Mouse (Mus musculus): ENCODE measurements at regions not wholly inside any gene's neighbourhood (a gene's known extent, or its start where the extent isn't known, plus 50 kb on each side); places are given as distances from the start of the nearest gene placed in this dataset.
A peak's percentile ranks its signal among the peaks of the same experiment; 100 is the strongest.
"Not testable (repeated sequence)": the region's sequence is repeated elsewhere in the genome, so short reads cannot be mapped to it uniquely, and the experiment has no call there.

GRCm38 (mm10) chr13:107831221-107831681 lies 213.0 kb upstream of the Smim15 start:
- peak; percentile 97 for DNase-seq

- DNase-seq: no peak
Observed at GRCm38 (mm10) chr13:107830281-107830680, 214.0 kb upstream of the Smim15 start.

- no peak for DNase-seq
Observed at GRCm38 (mm10) chr13:107829861-107830260, 214.4 kb upstream of the Smim15 start.

GRCm38 (mm10) chr13:107825636-107826035 lies 218.6 kb upstream of the Smim15 start:
- DNase-seq: no peak

GRCm38 (mm10) chr13:107823342-107823741 lies 220.9 kb upstream of the Smim15 start:
- DNase-seq: no peak

- no peak for DNase-seq
Observed at GRCm38 (mm10) chr13:107822198-107822597, 222.0 kb upstream of the Smim15 start.

GRCm38 (mm10) chr13:107813562-107814161 lies 230.6 kb upstream of the Smim15 start:
- no peak for DNase-seq

GRCm38 (mm10) chr13:107812014-107812413 lies 232.2 kb upstream of the Smim15 start:
- DNase-seq: no peak

GRCm38 (mm10) chr13:107810802-107811192 lies 233.4 kb upstream of the Smim15 start:
- no peak for DNase-seq

GRCm38 (mm10) chr13:107810060-107810801 lies 234.0 kb upstream of the Smim15 start:
- no peak for DNase-seq

- DNase-seq: no peak
Observed at GRCm38 (mm10) chr13:107808961-107809360, 235.3 kb upstream of the Smim15 start.

- no peak for DNase-seq
Observed at GRCm38 (mm10) chr13:107804418-107804817, 239.8 kb upstream of the Smim15 start.

GRCm38 (mm10) chr13:107799199-107799945 lies 244.9 kb upstream of the Smim15 start:
- no peak for DNase-seq

GRCm38 (mm10) chr13:107798144-107798543 lies 246.1 kb upstream of the Smim15 start:
- no peak for DNase-seq

GRCm38 (mm10) chr13:107795516-107795915 lies 248.7 kb upstream of the Smim15 start:
- DNase-seq: no peak

GRCm38 (mm10) chr13:107791770-107792169 lies 252.5 kb upstream of the Smim15 start:
- DNase-seq: no peak

GRCm38 (mm10) chr13:107784971-107785370 lies 259.3 kb upstream of the Smim15 start:
- DNase-seq: no peak

GRCm38 (mm10) chr13:107781741-107782140 lies 262.5 kb upstream of the Smim15 start:
- DNase-seq: no peak

GRCm38 (mm10) chr13:107781221-107781620 lies 263.0 kb upstream of the Smim15 start:
- DNase-seq: no peak

- DNase-seq: no peak
Observed at GRCm38 (mm10) chr13:107779591-107779990, 264.7 kb upstream of the Smim15 start.

- not testable (repeated sequence) for DNase-seq
Observed at GRCm38 (mm10) chr13:107774499-107774898, 269.7 kb upstream of the Smim15 start.

GRCm38 (mm10) chr13:107767262-107767624 lies 277.0 kb upstream of the Smim15 start:
- DNase-seq: no peak
